Mouse (Mus musculus) neural tube, embryonic 12.5 days (tissue): Measurements from ENCODE around the gene Trp73. TPM values are rescaled to one million over a fixed set of nuclear protein-coding genes. Genes with fewer than 3 reads are reported as not detected.

Source experiments
- ATAC-seq: fragments of 200-750 bp; cut with Nextera tagmentation; 2 replicates; pipeline ENCODE4 v1.8.0; 2017; ENCODE audit warnings: low read depth, mild to moderate bottlenecking, moderate TSS enrichment, moderate library complexity; ENCODE audit not compliant: low FRiP score
- H3K27ac ChIP-seq: fragments of 300-500 bp; sonication (generic); 2 replicates; pipeline ENCODE4 v1.5.1; 2016
- H3K27me3 ChIP-seq: fragments of 300-500 bp; sonication (generic); replicated peaks from 2 replicates; pipeline ENCODE4 v1.6.1; 2016; ENCODE audit warnings: mild to moderate bottlenecking
- H3K36me3 ChIP-seq: fragments of 300-500 bp; sonication (generic); 2 replicates; pipeline ENCODE4 v1.6.1; 2016; ENCODE audit warnings: mild to moderate bottlenecking
- H3K4me1 ChIP-seq: fragments of 300-500 bp; sonication (generic); 2 replicates; pipeline ENCODE4 v1.6.1; 2016
- H3K4me2 ChIP-seq: fragments of 300-500 bp; sonication (generic); replicated peaks from 2 replicates; pipeline ENCODE4 v1.6.1; 2016; ENCODE audit warnings: mild to moderate bottlenecking
- H3K4me3 ChIP-seq: fragments of 300-500 bp; sonication (generic); 2 replicates; pipeline ENCODE4 v1.5.1; 2016
- H3K9ac ChIP-seq: fragments of 300-500 bp; sonication (generic); 2 replicates; pipeline ENCODE4 v1.6.1; 2016; ENCODE audit warnings: mild to moderate bottlenecking
- H3K9me3 ChIP-seq: fragments of 300-500 bp; sonication (generic); 2 replicates; pipeline ENCODE4 v1.6.1; 2016; ENCODE audit warnings: mild to moderate bottlenecking
- WGBS: fragments of 180-500 bp; shearing (Covaris S2); methylation state at CpG from one replicate; pipeline ENCODE4 v1.1.7; 2016; 5-methylcytosine and 5-hydroxymethylcytosine counted together
- polyA plus RNA-seq: library from polyadenylated mRNA; unstranded; fragments of >200 nt; fragmentation: Nextera tagmentation; extraction: Ambion mirVana; gene quantifications from 2 replicates; pipeline ENCODE4 v1.2.1, GENCODE M21; 2016

Gene Trp73
- 0.15 and 0.50 TPM in 2 replicates for polyA plus RNA-seq

DNA sequence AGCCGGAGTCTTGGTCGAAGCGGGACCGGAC lies at the start of gene Trp73:
Gene Trp73, minus strand, starts transcription at position 27 of the 31 bp plus-strand sequence.
- WGBS = 0% methylated on average over 4 of the region's 4 CpGs
- H3K36me3 ChIP-seq = no peaks in the 10 kb centered on the region

DNA sequence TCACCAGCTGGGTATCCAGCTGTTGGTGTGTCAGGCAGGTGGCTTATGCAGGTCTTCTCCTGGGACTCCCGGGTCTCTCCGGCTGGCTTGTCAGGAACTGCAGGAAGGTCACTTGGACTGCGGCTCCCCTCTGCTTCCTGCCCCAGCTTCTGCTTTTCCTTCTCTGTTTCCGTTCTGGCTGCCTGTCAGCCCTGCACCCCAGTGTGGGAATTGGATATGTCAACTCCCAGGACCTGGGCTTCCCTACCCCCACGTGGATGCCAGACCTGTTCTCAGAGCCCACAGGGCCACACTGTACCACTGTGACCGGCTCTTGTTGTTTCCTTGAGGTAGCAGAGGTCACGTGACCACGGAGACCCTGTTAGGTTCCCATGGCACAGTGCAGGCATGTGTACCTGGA lies 48.9 kb upstream of the Trp73 start:
- no peak for ATAC-seq
- 80% methylated on average over 8 of the region's 8 CpGs for WGBS

More for the DNA sequence above, at the start of gene Trp73:
- Histone ChIP-seq H3K4me2 (peak within 1 kb of the TSS; percentile 87), H3K4me1 (peaks cover 29% of the 10 kb centered on the region), H3K27ac (no peak within 1 kb of the TSS), H3K9me3 (no peaks in the 10 kb centered on the region), H3K27me3 (peaks cover 55% of the 10 kb centered on the region), H3K9ac (peak within 1 kb of the TSS; percentile 56), H3K4me3 (peak within 1 kb of the TSS; percentile 44)
- no peak for ATAC-seq

DNA sequence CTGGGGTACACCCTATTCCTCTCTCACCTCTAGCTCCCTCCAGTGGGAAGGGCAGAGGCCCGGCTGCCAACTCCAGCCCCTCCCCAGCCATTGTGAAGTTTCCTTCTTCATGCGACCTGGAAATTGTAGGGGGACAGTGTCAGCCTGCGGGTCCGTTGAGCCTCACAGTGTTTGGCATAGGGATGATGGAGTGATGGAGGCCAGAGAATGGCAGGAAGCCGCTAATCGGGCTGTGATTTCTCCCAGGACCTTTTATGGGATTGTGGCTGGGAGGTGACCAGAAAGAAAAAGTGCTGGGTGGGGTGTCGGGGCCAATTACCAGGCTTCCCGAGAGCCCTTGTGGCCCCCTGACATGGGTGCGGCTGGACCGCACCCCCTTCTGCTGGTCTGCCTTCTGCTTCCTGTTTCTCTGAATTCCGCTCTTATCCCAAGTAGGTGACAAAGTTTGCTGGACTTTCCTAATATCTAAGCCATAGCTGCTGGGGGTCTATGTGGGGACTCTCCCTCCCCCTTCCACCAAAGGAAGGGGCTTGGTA lies 46.1 kb upstream of the Trp73 start:
- Histone ChIP-seq H3K27ac (no peak overlapping the region), H3K9me3 (no peaks in the 10 kb centered on the region), H3K27me3 (no peaks in the 10 kb centered on the region), H3K4me2 (no peak overlapping the region), H3K4me1 (no peaks in the 10 kb centered on the region), H3K36me3 (peaks cover 3% of the 10 kb centered on the region; the same call in 1 of the 2 replicates), H3K4me3 (no peak overlapping the region), H3K9ac (no peak overlapping the region)
- 73% methylated on average over 11 of the region's 11 CpGs for WGBS
- ATAC-seq = no peak

More for the DNA sequence above, 48.9 kb upstream of the Trp73 start:
- Histone ChIP-seq H3K4me3 (no peak overlapping the region), H3K4me1 (no peaks in the 10 kb centered on the region), H3K27me3 (no peaks in the 10 kb centered on the region), H3K4me2 (no peak overlapping the region), H3K9me3 (no peaks in the 10 kb centered on the region), H3K36me3 (no peaks in the 10 kb centered on the region), H3K27ac (no peak overlapping the region), H3K9ac (no peak overlapping the region)

DNA sequence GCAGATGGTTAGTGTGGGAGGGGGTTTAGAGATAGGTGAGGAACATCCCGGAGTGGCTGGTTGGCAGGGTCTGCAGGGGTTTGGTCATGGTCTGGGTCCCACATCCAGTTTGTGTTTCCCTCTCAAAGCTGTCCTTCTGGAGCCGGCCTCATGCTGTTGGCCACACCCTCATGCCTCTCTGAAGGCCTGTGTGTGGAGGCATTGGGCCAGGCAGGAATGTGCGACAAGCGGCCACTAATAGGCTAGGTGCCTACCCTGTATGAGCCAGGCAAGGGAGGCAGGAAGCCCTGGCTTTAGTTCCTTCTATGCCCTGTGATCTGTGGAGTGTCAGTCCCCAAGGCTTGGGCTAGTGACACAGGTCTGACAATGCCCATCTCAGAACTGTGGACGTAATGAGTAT lies 45.0 kb upstream of the Trp73 start:
- Histone ChIP-seq H3K36me3 (peaks cover 3% of the 10 kb centered on the region; the same call in 1 of the 2 replicates), H3K27ac (no peak overlapping the region), H3K9me3 (no peaks in the 10 kb centered on the region), H3K4me1 (no peaks in the 10 kb centered on the region), H3K9ac (no peak overlapping the region), H3K27me3 (no peaks in the 10 kb centered on the region), H3K4me2 (no peak overlapping the region), H3K4me3 (no peak overlapping the region)
- no peak for ATAC-seq
- WGBS = 79% methylated on average over 5 of the region's 5 CpGs

DNA sequence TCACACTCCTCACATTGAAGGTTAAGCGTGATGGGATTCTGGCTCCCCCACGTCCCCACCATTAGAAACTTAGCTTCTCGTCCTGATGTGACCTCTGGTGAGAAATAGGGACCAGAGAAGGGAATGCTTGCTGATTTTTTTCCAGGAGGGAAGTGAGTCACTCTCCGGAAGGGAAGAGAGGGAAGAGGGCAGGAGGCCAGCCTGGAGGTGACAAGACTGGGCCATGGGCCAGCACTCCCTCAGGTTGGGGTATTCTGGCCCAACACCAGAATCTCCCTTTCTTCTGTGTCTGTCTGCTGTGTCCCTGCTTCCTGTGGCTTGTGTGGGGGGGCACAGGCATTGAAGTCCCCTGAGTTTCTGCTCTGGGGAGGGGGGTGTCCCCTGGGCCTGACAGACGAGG lies 43.6 kb upstream of the Trp73 start:
- H3K36me3 ChIP-seq = peaks cover 3% of the 10 kb centered on the region; the same call in 1 of the 2 replicates
- 84% methylated on average over 5 of the region's 5 CpGs for WGBS
- no peak overlapping the region for H3K4me3 ChIP-seq

DNA sequence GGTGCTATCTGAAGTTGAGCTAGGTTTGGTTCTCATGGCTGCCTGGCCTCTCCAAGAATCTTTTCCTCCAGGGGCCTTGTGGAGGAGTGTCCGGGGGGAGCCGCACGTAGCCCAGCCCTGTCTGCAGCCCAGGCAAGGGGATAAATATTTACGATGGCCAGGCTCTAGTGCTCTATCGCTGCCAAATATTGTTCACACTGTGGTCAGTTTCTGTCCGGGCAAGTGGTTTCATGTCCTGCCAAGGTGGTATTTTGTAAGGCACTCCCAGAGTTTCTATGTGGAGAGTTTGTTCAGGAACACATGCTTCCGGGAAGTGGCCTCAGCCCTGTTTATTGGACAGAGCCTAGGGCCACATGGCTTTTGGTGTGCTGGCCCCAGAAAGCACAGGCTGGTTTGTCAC lies 41.0 kb upstream of the Trp73 start:
- no peak overlapping the region for H3K4me3 ChIP-seq
- H3K4me1 ChIP-seq = no peaks in the 10 kb centered on the region; the same call in 1 of the 2 replicates

More for the DNA sequence above, 43.6 kb upstream of the Trp73 start:
- H3K4me1 ChIP-seq = no peaks in the 10 kb centered on the region
- H3K4me2 ChIP-seq = no peak overlapping the region
- no peaks in the 10 kb centered on the region for H3K27me3 ChIP-seq
- no peak overlapping the region for H3K9ac ChIP-seq
- H3K9me3 ChIP-seq = no peaks in the 10 kb centered on the region
- ATAC-seq = no peak
- no peak overlapping the region for H3K27ac ChIP-seq

DNA sequence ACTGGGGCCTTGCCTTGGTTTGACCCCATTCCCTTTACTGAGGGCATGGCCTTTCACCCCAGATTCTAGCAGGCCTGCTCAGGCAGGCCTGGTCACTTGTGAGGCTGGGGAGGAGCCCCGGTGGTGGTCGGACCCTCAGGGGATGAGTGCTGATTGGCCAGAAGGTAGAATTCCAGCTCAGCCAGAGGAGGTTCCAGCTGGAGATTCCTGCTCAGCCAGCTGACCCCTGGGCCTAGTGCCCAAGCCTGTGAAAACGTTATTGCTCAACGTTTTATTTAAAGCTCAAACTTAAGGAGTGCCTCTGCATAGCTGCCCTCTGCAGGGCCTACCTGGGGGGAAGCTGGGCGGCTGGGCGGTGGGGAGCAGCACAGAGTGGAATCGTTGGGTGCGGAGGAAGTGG lies 37.2 kb upstream of the Trp73 start:
- Histone ChIP-seq H3K9me3 (no peaks in the 10 kb centered on the region), H3K27ac (no peak overlapping the region), H3K27me3 (peaks cover 14% of the 10 kb centered on the region; the same call in 1 of the 2 replicates), H3K36me3 (0 out of 2 replicates have a peak, but pooled peaks cover 2% of the 10 kb centered on the region), H3K4me3 (no peak overlapping the region), H3K9ac (no peak overlapping the region), H3K4me1 (peaks cover 13% of the 10 kb centered on the region), H3K4me2 (no peak overlapping the region)
- WGBS = 66% methylated on average over 8 of the region's 8 CpGs
- no peak for ATAC-seq

More for the DNA sequence above, 41.0 kb upstream of the Trp73 start:
- no peak overlapping the region for H3K27ac ChIP-seq
- H3K4me2 ChIP-seq = no peak overlapping the region
- no peaks in the 10 kb centered on the region for H3K27me3 ChIP-seq
- no peak for ATAC-seq
- WGBS = 92% methylated on average over 7 of the region's 7 CpGs
- H3K36me3 ChIP-seq = peaks cover 6% of the 10 kb centered on the region; the same call in 1 of the 2 replicates
- no peak overlapping the region for H3K9ac ChIP-seq
- no peaks in the 10 kb centered on the region for H3K9me3 ChIP-seq

DNA sequence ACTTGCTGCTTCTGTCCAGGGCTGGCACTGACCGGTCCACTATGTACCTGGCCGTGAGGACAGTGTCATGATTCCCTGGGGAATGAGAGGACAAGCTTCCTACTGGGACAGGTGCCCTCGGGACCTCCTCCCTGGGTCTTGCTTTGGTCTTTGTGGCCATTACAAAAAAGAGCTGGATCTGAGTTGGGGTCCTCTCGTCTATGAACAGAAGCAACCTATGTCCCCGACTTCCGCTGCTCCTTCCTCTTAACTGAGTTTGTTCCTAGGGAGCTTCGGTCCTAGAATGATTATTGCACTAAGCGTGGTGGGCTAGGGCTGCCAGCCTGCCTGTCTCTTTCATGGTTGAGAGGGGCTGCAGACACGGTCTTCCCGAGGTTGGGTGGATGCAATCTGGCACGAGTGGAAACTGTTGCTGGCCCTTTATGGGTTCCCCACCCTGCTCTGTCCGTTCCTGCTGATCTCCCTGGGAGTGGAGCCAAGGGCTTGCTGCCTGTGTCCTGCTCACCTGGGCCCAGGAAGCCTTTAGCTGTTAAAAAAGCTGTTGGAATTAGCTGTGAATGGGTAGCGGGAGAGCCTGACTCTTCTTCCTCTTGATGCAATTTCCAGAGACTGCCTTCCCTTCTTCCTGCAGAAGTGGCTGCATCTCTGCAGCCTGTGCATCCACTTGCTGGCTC lies 32.1 kb upstream of the Trp73 start:
- H3K9ac ChIP-seq = peak overlapping the region; percentile 61; the same call in 1 of the 2 replicates
- H3K27ac ChIP-seq = no peak overlapping the region
- peaks cover 37% of the 10 kb centered on the region for H3K4me1 ChIP-seq
- H3K4me2 ChIP-seq = peak overlapping the region; percentile 98
- H3K9me3 ChIP-seq = no peaks in the 10 kb centered on the region
- peak overlapping the region; percentile 58 for H3K4me3 ChIP-seq
- H3K27me3 ChIP-seq = peaks cover 51% of the 10 kb centered on the region
- WGBS = 36% methylated on average over 13 of the region's 13 CpGs
- ATAC-seq = no peak
- H3K36me3 ChIP-seq = no peaks in the 10 kb centered on the region

DNA sequence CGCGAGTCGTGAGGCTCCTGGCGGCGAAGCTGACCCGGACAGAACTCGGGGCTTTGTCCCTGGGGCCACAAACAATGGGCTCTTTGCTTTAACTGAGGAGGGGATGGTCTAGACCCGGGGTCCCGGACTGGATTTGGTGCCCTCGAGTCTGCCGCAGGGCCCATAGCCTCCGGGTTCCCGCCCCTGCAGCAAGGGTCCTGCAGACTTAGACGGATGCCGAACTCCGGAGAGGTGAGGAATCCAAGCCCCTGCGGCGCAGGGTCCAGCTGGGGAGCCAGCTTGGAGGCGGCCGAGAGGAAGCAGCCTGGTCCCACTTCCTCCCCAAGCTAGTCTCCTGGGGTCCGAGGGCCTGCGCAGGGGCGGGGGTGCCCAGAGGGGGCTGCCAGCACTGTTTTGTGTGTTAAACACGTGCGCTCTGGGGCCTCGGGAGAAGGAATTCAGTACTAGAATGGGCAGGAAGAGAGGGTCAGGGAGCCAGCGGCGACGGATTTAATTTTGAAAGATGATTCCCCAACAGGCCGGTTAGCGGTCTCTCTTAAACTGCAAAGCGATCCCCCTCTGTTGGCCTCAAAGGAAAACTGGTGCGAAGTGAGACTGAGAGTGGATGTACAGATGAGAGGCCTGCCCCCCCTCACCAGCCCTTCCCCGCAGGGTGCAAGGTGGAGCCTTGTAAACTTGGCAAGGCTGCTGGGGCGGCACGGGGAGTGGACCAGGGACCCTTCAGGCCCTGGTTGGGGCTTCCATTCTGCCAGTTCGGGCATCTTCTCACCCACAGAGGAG lies 31.3 kb upstream of the Trp73 start:
- Histone ChIP-seq H3K4me1 (peaks cover 37% of the 10 kb centered on the region), H3K4me2 (peak overlapping the region; percentile 98), H3K9ac (peak overlapping the region; percentile 61), H3K9me3 (no peaks in the 10 kb centered on the region), H3K36me3 (no peaks in the 10 kb centered on the region), H3K27ac (no peak overlapping the region), H3K4me3 (peak overlapping the region; percentile 58), H3K27me3 (peaks cover 51% of the 10 kb centered on the region)
- under 1% methylated on average over 37 of the region's 37 CpGs for WGBS
- peak; percentile 42 for ATAC-seq

DNA sequence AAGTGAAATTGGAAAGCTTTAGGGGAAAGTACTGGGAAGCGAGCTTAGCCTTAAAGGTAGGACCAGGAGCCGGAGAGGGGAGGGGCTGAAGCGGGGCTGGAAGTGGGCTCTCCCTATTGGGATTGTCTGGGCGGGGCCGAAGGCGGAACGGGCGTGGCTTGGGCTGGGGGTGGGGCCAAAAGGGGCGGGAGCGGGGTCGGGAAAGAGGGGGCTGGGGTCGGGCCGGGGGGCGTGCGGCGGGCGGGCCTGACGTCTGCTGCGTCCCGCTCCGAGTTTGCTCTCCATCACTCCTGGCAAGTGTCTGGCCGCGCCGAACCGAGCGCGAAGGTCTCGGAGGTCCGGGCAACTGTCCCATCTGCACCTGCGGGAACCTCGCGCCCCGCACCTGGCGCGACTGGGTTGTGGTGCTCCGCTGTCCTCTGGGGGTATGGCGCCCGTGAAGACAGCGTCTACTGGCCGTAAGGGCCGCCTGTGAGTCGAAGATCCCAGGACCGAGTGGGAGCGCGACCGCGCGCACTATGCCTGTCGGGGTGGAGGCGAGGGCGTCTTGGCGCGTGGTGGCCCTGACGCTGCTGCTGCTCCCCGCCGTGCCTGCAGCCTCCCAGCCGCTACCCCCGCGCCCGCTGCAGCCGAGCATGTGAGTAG lies 30.6 kb upstream of the Trp73 start, which contains the start of gene Megf6:
Gene Megf6, plus strand, starts transcription at position 225 of the 645 bp plus-strand sequence.
- no peak within 1 kb of the TSS for H3K27ac ChIP-seq

DNA sequence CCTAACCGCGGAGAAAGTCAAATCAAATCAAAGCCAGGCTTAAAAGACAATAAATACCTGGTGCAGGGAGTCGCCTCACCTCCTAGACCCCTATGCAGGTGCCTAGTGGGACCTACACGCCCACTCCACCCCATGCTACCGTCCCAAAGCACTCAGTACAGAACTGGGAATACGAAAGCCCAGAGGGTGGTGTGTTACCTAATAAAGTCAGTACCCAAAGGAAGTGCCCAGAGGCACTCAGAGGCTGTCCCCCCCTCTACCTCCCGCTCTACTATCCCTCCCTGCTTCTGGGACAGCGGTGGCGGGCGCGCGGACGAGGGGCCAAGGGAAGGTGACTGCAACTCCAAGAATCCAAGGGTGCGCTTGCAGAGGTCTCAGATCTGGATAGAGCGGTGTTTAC lies 30.0 kb upstream of the Trp73 start:
- WGBS = under 1% methylated on average over 15 of the region's 15 CpGs
- Histone ChIP-seq H3K27ac (no peak overlapping the region), H3K9me3 (no peaks in the 10 kb centered on the region), H3K27me3 (peaks cover 51% of the 10 kb centered on the region), H3K4me3 (peak overlapping the region; percentile 58), H3K36me3 (no peaks in the 10 kb centered on the region), H3K4me2 (peak overlapping the region; percentile 98), H3K9ac (no peak overlapping the region), H3K4me1 (peaks cover 34% of the 10 kb centered on the region)
- ATAC-seq = peak; percentile 39

More for the DNA sequence above, 30.6 kb upstream of the Trp73 start, which contains the start of gene Megf6:
- Histone ChIP-seq H3K4me3 (peak within 1 kb of the TSS; percentile 58), H3K9me3 (no peaks in the 10 kb centered on the region), H3K4me2 (peak within 1 kb of the TSS; percentile 98), H3K4me1 (peaks cover 37% of the 10 kb centered on the region), H3K27me3 (peaks cover 51% of the 10 kb centered on the region), H3K36me3 (no peaks in the 10 kb centered on the region), H3K9ac (peak within 1 kb of the TSS; percentile 61)
- peak; percentile 76 for ATAC-seq
- WGBS = 1% methylated on average over 60 of the region's 61 CpGs

DNA sequence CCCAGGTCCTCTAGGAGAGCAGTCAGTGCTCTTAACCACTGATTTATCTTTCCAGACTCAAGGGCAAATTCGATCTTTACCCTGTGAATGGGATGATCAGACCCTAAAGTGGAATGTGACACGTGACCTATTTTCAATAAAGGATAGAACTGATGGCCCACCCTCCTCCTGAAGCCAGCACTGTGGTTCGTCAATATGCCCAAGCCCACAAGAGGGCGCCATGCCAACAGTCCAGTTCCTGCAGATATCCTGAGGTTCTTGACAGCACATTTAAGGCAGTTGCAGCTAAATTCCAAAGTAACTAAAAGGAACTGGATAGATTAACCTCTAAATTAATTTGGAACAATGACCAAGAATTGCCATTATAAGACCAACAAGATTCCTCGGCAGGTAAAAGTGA lies 27.0 kb upstream of the Trp73 start:
- Histone ChIP-seq H3K9ac (no peak overlapping the region), H3K4me2 (no peak overlapping the region), H3K4me1 (peaks cover 22% of the 10 kb centered on the region), H3K36me3 (no peaks in the 10 kb centered on the region), H3K9me3 (no peaks in the 10 kb centered on the region), H3K27ac (no peak overlapping the region), H3K4me3 (no peak overlapping the region), H3K27me3 (peaks cover 35% of the 10 kb centered on the region)
- no peak for ATAC-seq
- 33% methylated on average over 5 of the region's 5 CpGs for WGBS
